ENCODE assay signal across 17 mouse cellular contexts in the genomic region with DNA sequence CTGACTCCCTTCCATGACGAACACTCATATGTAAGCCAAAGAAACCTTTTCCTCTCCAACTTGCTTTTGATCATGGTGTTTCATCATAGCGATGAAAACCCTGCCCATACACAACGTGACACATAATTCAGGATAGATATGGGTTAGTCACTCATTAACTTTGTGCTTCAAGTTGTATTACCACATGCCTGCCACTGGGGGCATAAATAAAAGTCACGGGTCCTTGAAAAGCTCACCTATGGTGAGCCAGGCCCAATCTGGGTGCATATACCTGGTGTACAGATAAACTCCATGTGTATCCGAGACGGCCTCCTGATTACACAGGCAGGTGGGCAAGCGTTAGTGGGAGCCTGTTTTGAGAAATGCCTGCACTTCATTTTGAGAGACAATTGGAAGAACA. TPM values are rescaled to one million over a fixed set of nuclear protein-coding genes. Genes with fewer than 3 reads are reported as not detected.
A peak's percentile ranks its signal among the peaks of the same experiment; 100 is the strongest.
DNase-seq lines count a peak whose midpoint lies in the region; ATAC-seq and TF ChIP-seq lines count a peak whose summit lies in the region.
"Had no signal": no experiment of that assay in that cellular context is flagged by ENCODE, and none has a peak within 500 bp of the region (broad histone marks: within the 10 kb centered on the region; RNA-seq: fewer than 3 reads in every experiment).

No protein-coding gene starts in this region.

- H3K4me3 ChIP-seq in lung, embryonic 14.5 days (ENCODE audit: low read depth, low read length): no peak overlapping the region
- no peak overlapping the region for H3K4me3 ChIP-seq in stomach, postnatal 0 days (ENCODE audit: low read depth, low read length)

- TF ChIP-seq EP300 in stomach, postnatal 0 days (optimal IDR thresholded peaks at IDR 0.05): no peak

- no peaks in the 10 kb centered on the region for H3K4me1 ChIP-seq in lung, embryonic 14.5 days (ENCODE audit: insufficient read depth)
- no peaks in the 10 kb centered on the region for H3K4me1 ChIP-seq in stomach, postnatal 0 days (replicated peaks; ENCODE audit: control insufficient read depth, insufficient read depth)

- no peak overlapping the region for H3K4me2 ChIP-seq in lung, embryonic 14.5 days
- H3K4me2 ChIP-seq in stomach, postnatal 0 days (replicated peaks; ENCODE audit: low read depth): no peak overlapping the region

- H3K9ac ChIP-seq in lung, embryonic 14.5 days: no peak overlapping the region
- no peak overlapping the region for H3K9ac ChIP-seq in stomach, postnatal 0 days (ENCODE audit: low read length)

- no peaks in the 10 kb centered on the region for H3K9me3 ChIP-seq in lung, embryonic 14.5 days (ENCODE audit: low read depth, low read length)
- no peaks in the 10 kb centered on the region for H3K9me3 ChIP-seq in stomach, postnatal 0 days (ENCODE audit: control insufficient read depth, low read length)

- no peaks in the 10 kb centered on the region for H3K36me3 ChIP-seq in lung, embryonic 14.5 days (ENCODE audit: insufficient read depth)
- no peaks in the 10 kb centered on the region for H3K36me3 ChIP-seq in stomach, postnatal 0 days (ENCODE audit: control insufficient read depth, insufficient read depth, low read length)

- ATAC-seq in lung, embryonic 14.5 days (ENCODE audit: insufficient read depth): no peak
- peak; percentile 40; the same call in 1 of the 2 replicates for ATAC-seq in stomach, postnatal 0 days (ENCODE audit: low FRiP score, low TSS enrichment)
- ATAC-seq: hindbrain, embryonic 16.5 days had no signal

- peak; percentile 55 for DNase-seq in heart, adult 11 months
- DNase-seq in heart, postnatal 25 days (ENCODE audit: low spot score): no peak
- no peak for DNase-seq in lung, embryonic 14.5 days
- no peak for DNase-seq in lung, postnatal 4 days
- peak; percentile 40 for DNase-seq in ES-CJ7 (ENCODE audit: low read depth, low spot score)
- no peak for DNase-seq in stomach, postnatal 0 days (ENCODE audit: low spot score)
- no peak for DNase-seq in right cerebral cortex, postnatal 10 days (ENCODE audit: low spot score in 2 of 2)
- no peak for DNase-seq in spleen, postnatal 10 days (ENCODE audit: low spot score in 2 of 2)
- DNase-seq: adrenal gland, adult 8-10 months; cerebellum, adult 9-10 months; embryo, embryonic 11 days; kidney, postnatal 10 days; lung, adult 18-20 months; right cerebral cortex, adult 18-20 months had no signal

- 84% methylated on average over 7 of the region's 7 CpGs for WGBS in lung, embryonic 14.5 days
- 80% methylated on average over 7 of the region's 7 CpGs for WGBS in stomach, postnatal 0 days

- intact Hi-C loops in heart, postnatal 25 days (cut with DNase I): no loop called here

- no peaks in the 10 kb centered on the region for H3K27me3 ChIP-seq in lung, embryonic 14.5 days (ENCODE audit: insufficient read depth, low read length)
- H3K27me3 ChIP-seq in stomach, postnatal 0 days (ENCODE audit: control insufficient read depth, insufficient read depth, low read length): no peaks in the 10 kb centered on the region

- 0 out of 2 replicates have a peak, but pooled peaks have one; percentile 23 for TF ChIP-seq CTCF in lung, embryonic 14.5 days (IDR thresholded peaks at IDR 0.05; ENCODE audit: low read depth)
- TF ChIP-seq CTCF in stomach, postnatal 0 days (IDR thresholded peaks at IDR 0.05; ENCODE audit: low read depth): peak; percentile 49

- no peak overlapping the region for H3K27ac ChIP-seq in lung, embryonic 14.5 days (ENCODE audit: low read depth)
- no peak overlapping the region for H3K27ac ChIP-seq in stomach, postnatal 0 days (replicated peaks)

RNA-seq across cellular contexts. Expression of gene Tnfsf11, which starts 15.2 kb away (rescaled TPM):
- total RNA-seq in heart, postnatal 25 days (2021): not detected
- polyA plus RNA-seq in lung, embryonic 14.5 days (2014; fragmentation: Nextera tagmentation; extraction: Ambion mirVana): 0.22 and 0.29 TPM in 2 replicates
- polyA plus RNA-seq in stomach, postnatal 0 days (2015; fragmentation: Nextera tagmentation; extraction: Ambion mirVana): 0.10 TPM in 1 of 2 replicates, not detected in the other
- total RNA-seq: adrenal gland, adult 8-10 months had no signal
- polyA plus RNA-seq: gonadal fat pad, adult 2 months; hindbrain, embryonic 16.5 days; limb, embryonic 11.5 days had no signal

Comparison
In these comparisons a context has a peak if more than half of its experiments do, and no peak if none do; other contexts are left out.
1. DNase-seq: peak in heart, adult 11 months (single experiment) and ES-CJ7 (single experiment); none in heart, postnatal 25 days (single experiment), lung, embryonic 14.5 days (single experiment), lung, postnatal 4 days (0 of 2), stomach, postnatal 0 days (single experiment), right cerebral cortex, postnatal 10 days (0 of 2) and spleen, postnatal 10 days (0 of 2).